Mouse (Mus musculus): ENCODE measurements around the gene Arpin.

The Arpin gene

DNA sequence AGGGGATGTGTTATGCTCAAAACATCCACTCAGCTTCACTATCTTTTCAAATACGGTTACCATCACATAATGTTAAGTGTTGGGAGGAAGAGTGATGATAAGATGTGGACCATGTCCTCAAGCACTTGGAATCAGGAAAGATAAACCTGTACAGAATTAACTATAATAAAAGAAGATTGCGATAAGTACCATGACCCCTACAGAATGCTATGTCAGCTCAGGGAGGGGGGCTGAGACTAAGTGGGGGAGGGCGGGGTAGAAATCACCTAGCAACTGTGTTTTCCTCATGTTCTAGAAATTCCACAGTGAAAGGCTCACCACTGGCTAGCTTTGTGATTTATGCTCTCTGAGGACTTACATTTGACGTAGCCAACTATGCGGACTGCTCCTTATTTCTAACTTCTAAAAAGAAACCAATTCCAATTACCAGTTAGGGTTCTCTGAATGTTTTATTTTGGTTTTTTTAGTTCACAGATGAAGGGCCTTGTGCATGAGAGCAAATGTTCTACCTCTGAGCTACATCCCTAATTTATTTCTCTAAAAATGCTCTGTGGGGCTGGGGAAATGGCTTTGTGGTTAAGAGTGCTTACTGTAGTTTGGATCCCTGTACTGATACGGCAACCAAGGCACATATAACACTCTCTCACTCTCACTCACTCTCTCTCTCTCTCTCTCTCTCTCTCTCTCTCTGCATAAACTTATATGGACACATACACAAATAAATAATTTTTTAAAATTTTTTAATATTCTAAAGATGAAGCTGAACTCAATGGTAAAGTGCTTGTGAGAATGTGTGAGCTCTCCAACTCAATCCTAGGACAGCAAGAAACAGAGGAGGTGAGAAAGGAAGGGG lies 42.4 kb downstream of the Arpin start:
- no peak for DNase-seq

DNA sequence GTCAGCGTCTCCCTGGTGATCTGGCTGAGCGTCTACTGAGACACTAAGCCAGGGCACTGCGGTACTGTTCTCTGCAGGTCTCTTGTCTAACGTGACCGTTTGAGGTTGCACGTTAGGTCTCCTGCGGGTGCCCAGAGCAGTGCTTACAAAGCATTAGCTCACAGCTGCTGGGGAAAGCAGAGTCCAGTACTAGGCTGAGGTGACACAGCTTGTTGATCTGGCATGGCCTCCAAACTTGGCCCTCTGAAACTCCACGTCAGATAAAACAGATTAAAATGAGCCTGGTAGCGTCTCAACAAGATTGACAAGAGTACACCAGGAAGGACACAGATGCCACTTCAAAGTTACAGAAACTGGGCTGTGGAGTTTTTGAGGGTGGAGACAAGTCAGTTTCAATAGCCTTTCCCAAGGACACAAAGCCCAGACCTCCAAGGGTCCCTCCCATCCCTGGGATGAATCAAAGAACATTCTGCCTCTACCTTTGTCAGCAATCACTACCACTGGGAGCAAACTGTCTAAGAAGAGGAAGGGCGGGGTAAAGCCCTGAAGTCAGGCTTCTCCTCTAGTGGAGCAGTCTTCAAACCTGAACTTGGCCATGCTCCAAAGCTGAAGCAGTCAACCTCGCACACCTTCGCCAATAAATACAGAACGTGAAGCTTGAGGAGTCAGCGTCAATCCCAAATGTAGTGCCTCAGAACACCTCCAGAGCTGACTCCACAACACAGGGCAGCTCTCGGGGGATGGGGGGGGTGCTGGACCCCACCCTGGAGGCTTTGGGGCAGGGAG lies 44.5 kb downstream of the Arpin start:
- DNase-seq = no peak

DNA sequence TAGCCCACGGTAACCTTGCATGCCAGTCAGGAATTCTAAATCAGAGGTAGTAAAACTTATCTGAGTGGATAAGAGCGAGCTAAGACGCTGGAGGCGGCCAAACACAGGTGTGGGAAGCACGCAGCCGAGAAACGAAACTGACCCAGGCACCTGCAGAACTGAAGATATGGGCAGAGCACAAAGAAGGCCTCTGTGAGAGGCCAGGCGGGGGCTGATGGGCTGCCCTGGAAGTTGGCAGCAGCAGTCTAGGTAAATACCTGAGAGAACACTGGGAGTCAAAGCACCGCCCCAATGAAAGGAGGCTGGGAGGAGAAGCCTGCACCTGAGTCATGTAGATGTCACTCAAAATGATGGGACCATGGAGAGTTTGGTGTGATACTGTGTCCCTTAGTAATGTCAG lies 46.6 kb downstream of the Arpin start:
- no peak for DNase-seq

DNA sequence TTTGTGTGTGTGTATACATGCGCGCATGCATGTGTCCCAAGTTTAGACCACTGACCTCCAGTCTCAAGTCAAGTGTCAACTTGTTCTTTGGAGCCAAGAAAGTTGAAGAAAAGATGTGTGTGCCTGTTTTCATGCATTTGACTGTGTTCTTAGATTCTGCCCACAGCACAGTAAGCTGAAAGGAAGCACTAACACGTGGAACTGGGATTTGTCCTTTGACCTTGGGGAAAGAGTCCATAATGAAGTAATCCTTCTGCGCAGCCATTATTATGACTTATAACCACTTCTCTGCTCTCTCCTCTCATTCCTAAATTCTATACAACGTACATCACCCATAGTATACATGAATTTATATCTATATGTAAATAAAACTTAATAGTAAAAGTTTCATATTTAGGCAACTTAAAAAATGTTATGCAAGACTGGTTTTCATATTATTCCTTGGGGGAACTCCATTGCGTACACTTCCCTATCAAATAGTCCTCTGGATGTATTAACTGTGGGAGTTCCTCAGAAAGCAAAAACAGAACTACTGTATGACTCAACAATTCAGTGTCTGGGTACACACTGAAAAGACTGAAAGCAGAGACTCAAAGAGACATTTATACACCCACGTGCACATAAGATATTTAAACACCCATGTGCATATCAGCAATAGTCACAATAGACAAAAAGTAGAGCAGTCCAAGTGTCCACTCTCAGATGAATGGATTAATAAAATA lies 51.4 kb downstream of the Arpin start:
- DNase-seq = no peak

GRCm38 (mm10) chr7:79881901-79882300 lies 53.3 kb downstream of the Arpin start:
- DNase-seq = no peak

GRCm38 (mm10) chr7:79880998-79881397 lies 54.2 kb downstream of the Arpin start:
- no peak for DNase-seq

DNA sequence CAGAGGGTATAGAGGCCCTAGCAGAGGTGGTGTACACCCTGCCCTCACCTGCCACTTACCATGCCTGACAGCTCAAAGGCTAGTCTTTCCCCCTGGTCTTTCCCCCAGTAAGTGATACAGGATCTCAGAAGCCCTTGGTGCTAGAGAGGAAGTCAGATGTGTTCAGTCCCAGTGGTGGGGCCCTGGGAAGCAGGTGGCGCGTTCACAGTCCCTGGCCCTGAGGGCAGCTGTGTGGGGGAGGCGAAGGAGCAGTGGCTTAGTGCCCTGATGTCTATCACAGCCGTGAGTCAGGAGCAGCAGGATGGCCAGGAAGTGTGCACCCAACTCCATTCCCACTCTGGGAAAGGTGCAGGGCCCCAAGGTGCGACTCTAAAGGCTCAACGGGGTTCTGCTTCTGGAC lies 55.1 kb downstream of the Arpin start:
- no peak for DNase-seq

GRCm38 (mm10) chr7:79878455-79879025 lies 56.6 kb downstream of the Arpin start:
- DNase-seq = no peak

Measured in embryo, embryonic 11 days (tissue).